In the genomic region with DNA sequence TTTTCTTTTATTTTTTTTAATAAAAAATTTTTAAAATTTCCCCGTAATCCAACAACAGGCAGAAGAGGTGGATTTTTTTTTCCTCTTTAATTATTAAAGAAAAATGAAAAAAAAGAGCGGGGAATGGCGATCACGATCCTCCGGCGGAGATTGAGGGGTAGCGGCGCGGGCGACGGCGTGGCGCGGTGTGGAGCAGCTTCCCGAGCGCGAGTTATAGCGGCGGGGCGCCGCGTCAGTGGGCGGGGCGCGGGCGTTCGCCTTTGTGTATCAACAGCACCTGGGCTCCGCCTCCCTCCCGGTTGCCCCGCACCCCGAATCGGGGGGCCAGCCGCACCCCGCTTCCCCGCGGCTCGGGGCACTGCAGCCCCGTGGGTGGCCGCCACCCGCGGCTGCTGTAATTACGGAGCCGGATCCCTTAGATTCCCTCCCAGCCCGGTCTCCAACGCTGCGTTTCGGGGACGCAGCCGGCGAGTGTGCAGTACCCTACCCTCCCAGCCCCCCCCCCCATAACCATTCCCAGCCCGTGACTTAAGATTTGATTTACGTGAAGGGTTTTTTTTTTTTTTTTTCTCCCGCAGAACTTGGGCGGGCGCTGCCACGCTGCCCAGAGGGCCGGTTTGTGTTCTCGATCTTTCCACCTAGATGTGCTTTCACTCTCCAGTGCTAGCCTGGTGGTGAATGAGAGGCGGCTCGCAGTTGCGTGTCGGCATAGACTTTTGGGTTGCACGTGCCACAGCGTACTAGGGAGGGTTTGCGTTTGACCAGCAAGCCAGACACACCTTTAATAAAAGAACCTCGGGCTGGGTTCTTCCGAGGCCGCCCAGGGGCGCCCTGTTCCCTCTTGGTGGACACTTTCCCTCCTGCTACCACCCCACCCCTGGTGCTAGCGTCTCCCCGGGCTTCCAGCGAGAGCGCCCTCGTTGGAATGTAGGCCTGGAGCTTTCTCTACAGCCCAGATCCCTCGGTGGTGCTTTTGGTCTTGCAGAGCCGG, we compare ENCODE assay signal across 8 mouse cellular contexts. TPM values are rescaled to one million over a fixed set of nuclear protein-coding genes. Genes with fewer than 3 reads are reported as not detected.
A peak's percentile ranks its signal among the peaks of the same experiment; 100 is the strongest.
DNase-seq lines count a peak whose midpoint lies in the region; ATAC-seq and TF ChIP-seq lines count a peak whose summit lies in the region.

A gene (minus strand): TSS at position 210 of the 991 bp plus-strand sequence.

- ATAC-seq in kidney, embryonic 15.5 days (replicated peaks; ENCODE audit: low FRiP score): peak; percentile 88
- peak; percentile 87 for ATAC-seq in limb, embryonic 15.5 days (ENCODE audit: insufficient number of reproducible peaks, low FRiP score, low TSS enrichment, low read depth)
- peak; percentile 89 for ATAC-seq in midbrain, postnatal 0 days (ENCODE audit: low FRiP score)

- H3K27me3 ChIP-seq in heart, embryonic 10.5 days (ENCODE audit: insufficient read depth, poor library complexity, severe bottlenecking): no peaks in the 10 kb centered on the region
- no peaks in the 10 kb centered on the region for H3K27me3 ChIP-seq in kidney, embryonic 15.5 days
- no peaks in the 10 kb centered on the region for H3K27me3 ChIP-seq in limb, embryonic 15.5 days
- H3K27me3 ChIP-seq in midbrain, postnatal 0 days (ENCODE audit: insufficient read depth, low read length): no peaks in the 10 kb centered on the region

- peak; percentile 78; the same call in 1 of the 2 replicates for TF ChIP-seq POLR2A in bone marrow macrophage, adult 2 months (IDR thresholded peaks at IDR 0.05; ENCODE audit: borderline replicate concordance, low read depth, low read length)
- TF ChIP-seq POLR2A in embryonic fibroblast, embryonic 13.5 days (IDR thresholded peaks at IDR 0.05; ENCODE audit: low read depth, low read length): peak; percentile 99

- H3K4me2 ChIP-seq in kidney, embryonic 15.5 days: peak within 1 kb of the TSS; percentile 78
- H3K4me2 ChIP-seq in limb, embryonic 15.5 days: peak within 1 kb of the TSS; percentile 76
- peak within 1 kb of the TSS; percentile 55 for H3K4me2 ChIP-seq in midbrain, postnatal 0 days (ENCODE audit: low read depth, low read length, poor library complexity, severe bottlenecking)

- H3K27ac ChIP-seq in bone marrow macrophage, adult 2 months (ENCODE audit: insufficient read depth, low read depth, low read length): peak within 1 kb of the TSS; percentile 92
- peak within 1 kb of the TSS; percentile 97 for H3K27ac ChIP-seq in embryonic fibroblast, embryonic 13.5 days (ENCODE audit: insufficient read depth, low read length)
- peak within 1 kb of the TSS; percentile 99 for H3K27ac ChIP-seq in heart, embryonic 10.5 days
- peak within 1 kb of the TSS; percentile 99 for H3K27ac ChIP-seq in kidney, embryonic 15.5 days
- H3K27ac ChIP-seq in limb, embryonic 15.5 days: peak within 1 kb of the TSS; percentile 99
- H3K27ac ChIP-seq in midbrain, postnatal 0 days (ENCODE audit: low read depth, low read length): peak within 1 kb of the TSS; percentile 99

- peaks cover 37% of the 10 kb centered on the region for H3K36me3 ChIP-seq in heart, embryonic 10.5 days
- peaks cover 37% of the 10 kb centered on the region for H3K36me3 ChIP-seq in kidney, embryonic 15.5 days
- peaks cover 22% of the 10 kb centered on the region for H3K36me3 ChIP-seq in limb, embryonic 15.5 days
- H3K36me3 ChIP-seq in midbrain, postnatal 0 days (ENCODE audit: insufficient read depth, low read length): peaks cover 8% of the 10 kb centered on the region

- H3K9me3 ChIP-seq in heart, embryonic 10.5 days: no peaks in the 10 kb centered on the region
- H3K9me3 ChIP-seq in kidney, embryonic 15.5 days (replicated peaks): no peaks in the 10 kb centered on the region
- H3K9me3 ChIP-seq in limb, embryonic 15.5 days: no peaks in the 10 kb centered on the region
- H3K9me3 ChIP-seq in midbrain, postnatal 0 days (ENCODE audit: low read length): no peaks in the 10 kb centered on the region

- WGBS in heart, embryonic 10.5 days: under 1% methylated on average over 76 of the region's 76 CpGs
- under 1% methylated on average over 76 of the region's 76 CpGs for WGBS in kidney, embryonic 15.5 days
- 0% methylated on average over 76 of the region's 76 CpGs for WGBS in limb, embryonic 15.5 days
- under 1% methylated on average over 72 of the region's 76 CpGs for WGBS in midbrain, postnatal 0 days

- DNase-seq in A20 (ENCODE audit: low read depth, low spot score): peak; percentile 92
- DNase-seq in heart, embryonic 10.5 days (ENCODE audit: low spot score): peak; percentile 94
- peak; percentile 90 for DNase-seq in midbrain, postnatal 0 days (ENCODE audit: low spot score)
- peak; percentile 85 to 87 for DNase-seq in spleen, postnatal 14 days (ENCODE audit: low spot score in 2 of 2)

- H3K9ac ChIP-seq in kidney, embryonic 15.5 days: peak within 1 kb of the TSS; percentile 97
- peak within 1 kb of the TSS; percentile 98 for H3K9ac ChIP-seq in limb, embryonic 15.5 days
- H3K9ac ChIP-seq in midbrain, postnatal 0 days (replicated peaks; ENCODE audit: low read length, poor library complexity, severe bottlenecking): peak within 1 kb of the TSS; percentile 98

- 0 out of 2 replicates have a peak, but pooled peaks have one; percentile 23 for TF ChIP-seq CTCF in bone marrow macrophage, adult 2 months (IDR thresholded peaks at IDR 0.05; ENCODE audit: low read depth, low read length)
- no peak for TF ChIP-seq CTCF in embryonic fibroblast, embryonic 13.5 days (IDR thresholded peaks at IDR 0.05; ENCODE audit: borderline replicate concordance, insufficient read depth, low read length)
- TF ChIP-seq CTCF in midbrain, postnatal 0 days (IDR thresholded peaks at IDR 0.05): peak; percentile 37

- H3K4me1 ChIP-seq in bone marrow macrophage, adult 2 months (ENCODE audit: control insufficient read depth, insufficient read depth, low read length): peaks cover 18% of the 10 kb centered on the region
- H3K4me1 ChIP-seq in embryonic fibroblast, embryonic 13.5 days (ENCODE audit: control insufficient read depth, insufficient read depth, low read length): 0 out of 2 replicates have a peak, but pooled peaks cover 7% of the 10 kb centered on the region
- peaks cover 35% of the 10 kb centered on the region for H3K4me1 ChIP-seq in heart, embryonic 10.5 days
- peaks cover 39% of the 10 kb centered on the region for H3K4me1 ChIP-seq in kidney, embryonic 15.5 days
- peaks cover 36% of the 10 kb centered on the region for H3K4me1 ChIP-seq in limb, embryonic 15.5 days
- H3K4me1 ChIP-seq in midbrain, postnatal 0 days (ENCODE audit: insufficient read depth, low read length): peaks cover 9% of the 10 kb centered on the region; the same call in 1 of the 2 replicates

- H3K4me3 ChIP-seq in bone marrow macrophage, adult 2 months (ENCODE audit: insufficient read depth, low read length): peak within 1 kb of the TSS; percentile 88
- H3K4me3 ChIP-seq in embryonic fibroblast, embryonic 13.5 days (ENCODE audit: insufficient read depth, low read length): peak within 1 kb of the TSS; percentile 99
- H3K4me3 ChIP-seq in heart, embryonic 10.5 days: peak within 1 kb of the TSS; percentile 78
- peak within 1 kb of the TSS; percentile 92 for H3K4me3 ChIP-seq in kidney, embryonic 15.5 days (replicated peaks)
- H3K4me3 ChIP-seq in limb, embryonic 15.5 days: peak within 1 kb of the TSS; percentile 81
- H3K4me3 ChIP-seq in midbrain, postnatal 0 days (ENCODE audit: low read depth, low read length): peak within 1 kb of the TSS; percentile 91

RNA-seq across cellular contexts. Expression of the gene that starts here (rescaled TPM):
- polyA plus RNA-seq in bone marrow macrophage, adult 2 months (2012; ENCODE audit: insufficient read depth, insufficient read length, missing spikeins): 80.7 and 83.9 TPM in 2 replicates
- polyA plus RNA-seq in embryonic fibroblast, embryonic 13.5 days (2011; ENCODE audit: insufficient read length, low read depth, missing spikeins): 176 and 197 TPM in 2 replicates
- polyA plus RNA-seq in heart, embryonic 10.5 days (2016; fragmentation: Nextera tagmentation; extraction: Ambion mirVana): 113 and 119 TPM in 2 replicates
- polyA plus RNA-seq in kidney, embryonic 15.5 days (2015; fragmentation: Nextera tagmentation; extraction: Ambion mirVana): 134 and 138 TPM in 2 replicates
- polyA plus RNA-seq in limb, embryonic 15.5 days (2015; fragmentation: Nextera tagmentation; extraction: Ambion mirVana): 116 and 117 TPM in 2 replicates
- 90.9 and 96.1 TPM in 2 replicates for total RNA-seq in midbrain, postnatal 0 days (2014; rRNA removed)
- 71.3 and 79.4 TPM in 2 replicates for polyA plus RNA-seq in midbrain, postnatal 0 days (2015; fragmentation: Nextera tagmentation; extraction: Ambion mirVana)

Comparison
In these comparisons a context has a peak if more than half of its experiments do, and no peak if none do; other contexts are left out.
1. Peak in every context shown above with its lines: DNase-seq, ATAC-seq, H3K4me3 ChIP-seq and H3K27ac ChIP-seq.